Mouse (Mus musculus) hindbrain, embryonic 13.5 days (tissue): ENCODE data around the gene Arntl. TPM values are rescaled to one million over a fixed set of nuclear protein-coding genes. Genes with fewer than 3 reads are reported as not detected.
A peak's percentile ranks its signal among the peaks of the same experiment; 100 is the strongest.

Experiments
- ATAC-seq: fragments of 200-750 bp; cut with Nextera tagmentation; 2 replicates; pipeline ENCODE4 v1.8.0; 2017; ENCODE audit warnings: moderate TSS enrichment; ENCODE audit not compliant: low FRiP score
- H3K27ac ChIP-seq: fragments of 300-500 bp; sonication (generic); 2 replicates; pipeline ENCODE4 v1.5.1; 2015; ENCODE audit warnings: inconsistent platforms, mild to moderate bottlenecking, moderate library complexity
- H3K27me3 ChIP-seq: fragments of 300-500 bp; sonication (generic); 2 replicates; pipeline ENCODE4 v1.6.1; 2015; ENCODE audit warnings: mild to moderate bottlenecking, inconsistent platforms
- H3K36me3 ChIP-seq: fragments of 300-500 bp; sonication (generic); 2 replicates; pipeline ENCODE4 v1.6.1; 2015; ENCODE audit warnings: mild to moderate bottlenecking, inconsistent platforms
- H3K4me1 ChIP-seq: fragments of 300-500 bp; sonication (generic); replicated peaks from 2 replicates; pipeline ENCODE4 v1.6.1; 2015; ENCODE audit warnings: inconsistent platforms
- H3K4me2 ChIP-seq: fragments of 300-500 bp; sonication (generic); 2 replicates; pipeline ENCODE4 v1.6.1; 2015; ENCODE audit warnings: inconsistent platforms, mild to moderate bottlenecking, moderate library complexity
- H3K4me3 ChIP-seq: fragments of 300-500 bp; sonication (generic); 2 replicates; pipeline ENCODE4 v1.5.1; 2015; ENCODE audit warnings: mild to moderate bottlenecking, inconsistent platforms
- H3K9ac ChIP-seq: fragments of 300-500 bp; sonication (generic); 2 replicates; pipeline ENCODE4 v1.6.1; 2015; ENCODE audit warnings: mild to moderate bottlenecking, inconsistent platforms
- H3K9me3 ChIP-seq: fragments of 300-500 bp; sonication (generic); 2 replicates; pipeline ENCODE4 v1.6.1; 2016; ENCODE audit warnings: inconsistent platforms
- WGBS: fragments of 180-500 bp; shearing (Covaris S2); methylation state at CpG from one replicate; pipeline ENCODE4 v1.1.7; 2015; 5-methylcytosine and 5-hydroxymethylcytosine counted together
- polyA plus RNA-seq: library from polyadenylated mRNA; unstranded; fragments of >200 nt; fragmentation: Nextera tagmentation; extraction: Ambion mirVana; gene quantifications from 2 replicates; pipeline ENCODE4 v1.2.1, GENCODE M21; 2015

The Arntl gene
- polyA plus RNA-seq, 1 experiment from 2014 or later: 13.2 TPM

DNA sequence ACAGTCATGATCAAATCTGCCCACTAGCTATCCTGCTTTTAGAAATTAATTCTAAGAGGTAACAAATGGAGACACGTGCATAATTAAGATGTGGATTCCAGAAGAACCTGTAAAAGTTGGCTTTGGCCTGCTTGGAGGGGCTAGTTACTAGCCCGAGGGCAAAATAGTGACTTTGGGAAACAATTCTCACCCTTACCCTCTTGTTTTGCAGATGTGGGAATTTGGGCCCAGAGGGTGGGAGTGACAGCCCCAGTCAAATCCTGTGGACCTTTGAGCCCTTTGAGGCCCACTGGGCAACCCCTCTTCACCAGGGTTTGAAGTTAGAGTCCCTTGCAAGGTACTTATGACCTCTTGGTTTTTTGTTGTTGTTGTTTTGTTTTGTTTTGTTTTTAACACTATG, 72.0 kb downstream of the Arntl start:
- Histone ChIP-seq H3K4me2 (no peak overlapping the region), H3K4me1 (no peaks in the 10 kb centered on the region), H3K4me3 (no peak overlapping the region), H3K27ac (no peak overlapping the region), H3K9ac (no peak overlapping the region), H3K9me3 (no peaks in the 10 kb centered on the region), H3K27me3 (no peaks in the 10 kb centered on the region), H3K36me3 (peaks cover 11% of the 10 kb centered on the region)
- 75% methylated on average over 2 of the region's 2 CpGs for WGBS
- ATAC-seq: no peak

DNA sequence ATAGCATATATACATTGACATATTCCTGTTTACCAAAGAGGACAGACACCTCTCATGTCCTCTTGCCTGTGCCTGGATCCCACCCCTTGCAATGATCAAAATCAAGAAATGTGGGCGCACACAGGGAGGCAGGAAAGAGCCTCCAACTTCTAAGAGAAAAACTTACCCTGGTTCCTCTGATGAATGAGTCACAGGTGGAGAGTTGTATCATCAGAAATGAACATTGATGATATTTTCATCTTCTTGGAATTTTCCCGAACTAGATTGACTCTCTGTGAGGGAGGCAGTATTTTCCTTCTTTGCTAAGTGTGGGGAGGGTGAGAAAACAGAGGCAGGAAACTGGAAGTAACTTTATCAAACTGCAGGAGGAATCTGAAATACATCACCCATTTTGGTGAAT, 78.1 kb downstream of the Arntl start:
- H3K4me3 ChIP-seq: no peak overlapping the region
- 90% methylated on average over 2 of the region's 2 CpGs for WGBS
- H3K4me2 ChIP-seq: no peak overlapping the region
- H3K9ac ChIP-seq: no peak overlapping the region
- no peaks in the 10 kb centered on the region for H3K27me3 ChIP-seq
- H3K27ac ChIP-seq: no peak overlapping the region
- ATAC-seq: no peak
- peaks cover 32% of the 10 kb centered on the region for H3K36me3 ChIP-seq
- H3K9me3 ChIP-seq: no peaks in the 10 kb centered on the region
- H3K4me1 ChIP-seq: peaks cover 2% of the 10 kb centered on the region; the same call in 1 of the 2 replicates

DNA sequence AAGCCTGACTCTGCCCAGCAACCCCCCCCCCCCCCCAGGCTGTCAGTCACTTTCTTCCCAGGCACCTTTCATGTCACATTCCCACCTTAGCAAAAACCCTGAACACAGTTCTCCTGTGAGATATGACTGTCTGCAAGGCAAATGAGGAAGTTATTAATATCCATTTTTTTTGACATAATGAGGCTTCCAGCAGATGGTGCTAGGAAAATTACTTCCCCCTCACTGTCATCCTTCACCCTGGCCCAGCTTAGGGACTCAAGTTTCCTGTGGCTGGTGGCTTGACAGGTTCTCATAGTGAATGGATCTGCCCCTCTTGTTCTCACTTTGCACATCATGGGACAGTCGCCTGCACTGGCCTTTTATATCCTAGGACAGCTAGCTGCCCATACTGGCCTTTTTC, 81.9 kb downstream of the Arntl start:
- no peak for ATAC-seq
- Histone ChIP-seq H3K27ac (peak overlapping the region; percentile 35; the same call in 1 of the 2 replicates), H3K9me3 (no peaks in the 10 kb centered on the region), H3K27me3 (no peaks in the 10 kb centered on the region), H3K4me1 (peaks cover 2% of the 10 kb centered on the region; the same call in 1 of the 2 replicates), H3K4me2 (no peak overlapping the region), H3K9ac (no peak overlapping the region), H3K36me3 (peaks cover 26% of the 10 kb centered on the region), H3K4me3 (no peak overlapping the region)
- WGBS: 66% methylated on average over 1 of the region's 1 CpGs

DNA sequence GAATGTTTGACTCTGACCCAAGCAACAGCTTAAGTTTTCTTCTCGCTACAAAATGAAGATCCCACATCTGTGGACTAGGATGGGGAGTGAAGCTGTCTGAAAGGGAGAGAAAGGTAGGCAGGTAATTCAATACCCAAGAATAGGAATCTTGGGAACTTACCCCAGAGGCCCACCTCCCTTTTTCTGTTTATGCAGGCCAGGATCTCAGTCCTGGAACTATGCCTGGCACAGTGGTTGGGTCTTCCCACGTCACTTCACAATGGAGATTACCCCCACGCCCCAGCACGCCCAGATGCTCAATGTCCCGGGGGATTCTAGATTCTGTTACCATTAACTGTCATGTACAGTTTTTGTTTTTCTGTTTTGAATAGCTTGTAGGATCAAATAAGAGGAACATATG, 84.5 kb downstream of the Arntl start:
- Histone ChIP-seq H3K36me3 (peaks cover 21% of the 10 kb centered on the region), H3K27me3 (no peaks in the 10 kb centered on the region), H3K4me2 (no peak overlapping the region), H3K27ac (no peak overlapping the region), H3K9me3 (no peaks in the 10 kb centered on the region), H3K9ac (no peak overlapping the region), H3K4me1 (peaks cover 13% of the 10 kb centered on the region), H3K4me3 (no peak overlapping the region)
- ATAC-seq: no peak
- 77% methylated on average over 5 of the region's 5 CpGs for WGBS

- WGBS: 87% methylated on average over 4 of the region's 4 CpGs
- Histone ChIP-seq H3K9me3 (no peaks in the 10 kb centered on the region), H3K4me2 (no peak overlapping the region), H3K27me3 (no peaks in the 10 kb centered on the region), H3K36me3 (peaks cover 20% of the 10 kb centered on the region), H3K4me3 (no peak overlapping the region), H3K27ac (no peak overlapping the region), H3K9ac (no peak overlapping the region), H3K4me1 (peaks cover 16% of the 10 kb centered on the region)
- no peak for ATAC-seq
Measured at GRCm38 (mm10) chr7:113292193-113292592, 84.9 kb downstream of the Arntl start.

GRCm38 (mm10) chr7:113294598-113294997, 87.3 kb downstream of the Arntl start:
- H3K27me3 ChIP-seq: no peaks in the 10 kb centered on the region
- H3K4me2 ChIP-seq: no peak overlapping the region
- WGBS: 92% methylated on average over 6 of the region's 6 CpGs
- H3K9me3 ChIP-seq: no peaks in the 10 kb centered on the region
- no peak overlapping the region for H3K9ac ChIP-seq
- no peak overlapping the region for H3K27ac ChIP-seq
- peaks cover 15% of the 10 kb centered on the region for H3K4me1 ChIP-seq
- H3K36me3 ChIP-seq: peaks cover 20% of the 10 kb centered on the region
- no peak for ATAC-seq
- no peak overlapping the region for H3K4me3 ChIP-seq

DNA sequence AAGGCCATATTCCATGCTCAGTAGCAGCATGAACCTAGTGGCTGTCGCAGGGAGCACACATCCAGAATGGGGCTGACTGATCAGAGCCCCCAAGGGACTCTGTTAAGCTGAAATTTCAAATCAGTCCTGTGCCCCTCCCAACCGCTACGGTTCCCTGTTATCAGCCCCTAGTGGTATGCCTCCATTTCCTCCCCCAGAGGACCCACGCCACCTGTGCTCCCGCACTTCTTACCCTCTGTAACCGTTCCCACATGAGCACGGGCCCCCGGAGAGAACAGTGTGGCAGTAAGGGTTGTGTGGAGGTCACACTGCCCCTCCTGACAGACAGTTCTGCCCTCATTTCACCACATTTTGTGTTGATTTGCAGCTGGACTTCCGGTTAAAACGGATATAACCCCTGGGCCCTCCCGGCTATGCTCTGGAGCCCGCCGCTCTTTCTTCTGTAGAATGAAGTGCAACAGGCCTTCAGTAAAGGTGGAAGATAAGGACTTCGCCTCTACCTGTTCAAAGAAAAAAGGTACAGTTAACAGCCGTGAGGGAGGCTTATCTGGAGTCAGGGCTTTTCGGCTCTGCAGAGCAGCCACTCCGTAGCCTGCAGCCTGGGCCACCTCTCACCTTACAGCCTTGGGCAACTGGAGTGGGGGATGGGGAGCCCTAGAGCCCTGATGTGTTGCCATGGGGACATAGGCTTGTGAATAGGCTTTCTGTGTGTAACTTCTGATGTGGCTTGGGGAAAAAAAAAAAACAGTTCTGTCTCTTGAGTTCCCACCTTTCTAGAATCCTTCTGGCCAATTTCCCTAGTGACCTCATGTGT, 88.0 kb downstream of the Arntl start:
- Histone ChIP-seq H3K27me3 (no peaks in the 10 kb centered on the region), H3K4me3 (no peak overlapping the region), H3K4me1 (peaks cover 15% of the 10 kb centered on the region), H3K9ac (no peak overlapping the region), H3K4me2 (no peak overlapping the region), H3K9me3 (no peaks in the 10 kb centered on the region), H3K36me3 (peaks cover 16% of the 10 kb centered on the region), H3K27ac (no peak overlapping the region)
- ATAC-seq: no peak
- 37% methylated on average over 17 of the region's 17 CpGs for WGBS

- Histone ChIP-seq H3K4me1 (peaks cover 15% of the 10 kb centered on the region), H3K36me3 (peaks cover 29% of the 10 kb centered on the region), H3K27me3 (no peaks in the 10 kb centered on the region), H3K4me3 (no peak overlapping the region), H3K4me2 (no peak overlapping the region), H3K27ac (no peak overlapping the region), H3K9me3 (no peaks in the 10 kb centered on the region), H3K9ac (no peak overlapping the region)
- WGBS: 92% methylated on average over 4 of the region's 4 CpGs
- no peak for ATAC-seq
Measured at GRCm38 (mm10) chr7:113297813-113298212, 90.5 kb downstream of the Arntl start.

DNA sequence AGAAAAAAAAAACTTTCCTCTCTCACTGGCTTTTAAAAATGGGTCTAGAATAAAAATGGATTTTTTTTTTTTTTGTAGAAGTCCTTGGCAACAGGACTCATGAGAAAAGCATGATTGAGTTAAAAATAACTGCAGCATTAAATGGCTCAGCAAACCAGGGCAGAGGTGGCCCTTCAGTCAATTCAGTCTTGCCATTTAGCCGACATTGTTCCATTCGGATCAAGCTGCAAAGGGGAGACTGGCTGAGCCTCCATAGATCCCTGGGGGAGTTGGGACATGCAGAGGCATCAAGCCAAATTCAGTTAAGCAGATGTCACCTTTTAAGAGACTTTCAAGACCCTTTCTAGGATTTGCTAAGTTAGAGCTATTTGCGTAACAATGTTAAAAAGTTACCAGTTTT, 102.9 kb downstream of the Arntl start:
- H3K9me3 ChIP-seq: no peaks in the 10 kb centered on the region
- H3K9ac ChIP-seq: no peak overlapping the region
- no peak overlapping the region for H3K4me3 ChIP-seq
- no peak overlapping the region for H3K27ac ChIP-seq
- H3K4me1 ChIP-seq: 0 out of 2 replicates have a peak, but pooled peaks cover 4% of the 10 kb centered on the region
- 59% methylated on average over 3 of the region's 3 CpGs for WGBS
- H3K36me3 ChIP-seq: peaks cover 19% of the 10 kb centered on the region
- no peaks in the 10 kb centered on the region for H3K27me3 ChIP-seq
- no peak overlapping the region for H3K4me2 ChIP-seq
- ATAC-seq: no peak

- no peak overlapping the region for H3K27ac ChIP-seq
- H3K9me3 ChIP-seq: no peaks in the 10 kb centered on the region
- 38% methylated on average over 2 of the region's 2 CpGs for WGBS
- H3K27me3 ChIP-seq: no peaks in the 10 kb centered on the region
- H3K36me3 ChIP-seq: peaks cover 24% of the 10 kb centered on the region
- H3K4me2 ChIP-seq: no peak overlapping the region
- peak; percentile 61; the same call in 1 of the 2 replicates for ATAC-seq
- H3K4me1 ChIP-seq: 0 out of 2 replicates have a peak, but pooled peaks cover 4% of the 10 kb centered on the region
- no peak overlapping the region for H3K9ac ChIP-seq
- no peak overlapping the region for H3K4me3 ChIP-seq
Measured at GRCm38 (mm10) chr7:113311784-113312183, 104.5 kb downstream of the Arntl start.

- no peaks in the 10 kb centered on the region for H3K27me3 ChIP-seq
- 70% methylated on average over 1 of the region's 1 CpGs for WGBS
- no peak overlapping the region for H3K4me2 ChIP-seq
- 0 out of 2 replicates have a peak, but pooled peaks cover 9% of the 10 kb centered on the region for H3K4me1 ChIP-seq
- no peaks in the 10 kb centered on the region for H3K9me3 ChIP-seq
- no peak overlapping the region for H3K4me3 ChIP-seq
- ATAC-seq: no peak
- no peak overlapping the region for H3K9ac ChIP-seq
- peaks cover 30% of the 10 kb centered on the region for H3K36me3 ChIP-seq
- no peak overlapping the region for H3K27ac ChIP-seq
Measured at GRCm38 (mm10) chr7:113320128-113320527, 112.9 kb downstream of the Arntl start.

GRCm38 (mm10) chr7:113334036-113334435, 126.8 kb downstream of the Arntl start:
- no peak overlapping the region for H3K4me2 ChIP-seq
- H3K27ac ChIP-seq: no peak overlapping the region
- H3K4me1 ChIP-seq: no peaks in the 10 kb centered on the region
- H3K4me3 ChIP-seq: no peak overlapping the region
- H3K9ac ChIP-seq: no peak overlapping the region
- no peak for ATAC-seq
- no peaks in the 10 kb centered on the region for H3K36me3 ChIP-seq
- H3K27me3 ChIP-seq: no peaks in the 10 kb centered on the region
- H3K9me3 ChIP-seq: no peaks in the 10 kb centered on the region

GRCm38 (mm10) chr7:113335250-113335649, 128.0 kb downstream of the Arntl start:
- no peak for ATAC-seq
- Histone ChIP-seq H3K9ac (no peak overlapping the region), H3K4me1 (no peaks in the 10 kb centered on the region)

More at GRCm38 (mm10) chr7:113335250-113335649, 128.0 kb downstream of the Arntl start:
- no peak overlapping the region for H3K27ac ChIP-seq
- no peaks in the 10 kb centered on the region for H3K27me3 ChIP-seq
- no peak overlapping the region for H3K4me2 ChIP-seq
- no peaks in the 10 kb centered on the region for H3K9me3 ChIP-seq
- no peaks in the 10 kb centered on the region for H3K36me3 ChIP-seq
- WGBS: 82% methylated on average over 8 of the region's 8 CpGs
- H3K4me3 ChIP-seq: no peak overlapping the region
